Mouse (Mus musculus) lung, postnatal 14 days (tissue): ENCODE measurements at regions not wholly inside any gene's neighbourhood (a gene's known extent, or its start where the extent isn't known, plus 50 kb on each side); places are given as distances from the start of the nearest gene placed in this dataset.

Experiments
- DNase-seq: peaks from one replicate; pipeline ENCODE4 v3.0.0; 2021

GRCm38 (mm10) chr16:55435139-55435968 is 137.6 kb upstream of the Zpld1 start:
- DNase-seq = no peak

- peak; percentile 3 for DNase-seq
Observed at GRCm38 (mm10) chr16:55421569-55422342, 124.0 kb upstream of the Zpld1 start.

- no peak for DNase-seq
Observed at GRCm38 (mm10) chr16:55420876-55421568, 123.2 kb upstream of the Zpld1 start.

GRCm38 (mm10) chr16:55418871-55419270 is 121.1 kb upstream of the Zpld1 start:
- DNase-seq = no peak

GRCm38 (mm10) chr16:55400818-55401217 is 103.0 kb upstream of the Zpld1 start:
- DNase-seq = no peak

- DNase-seq = no peak
Observed at GRCm38 (mm10) chr16:55394864-55395263, 97.1 kb upstream of the Zpld1 start.

GRCm38 (mm10) chr16:55390400-55390799 is 92.6 kb upstream of the Zpld1 start:
- no peak for DNase-seq

GRCm38 (mm10) chr16:55379996-55380395 is 82.2 kb upstream of the Zpld1 start:
- no peak for DNase-seq

GRCm38 (mm10) chr16:55379189-55379588 is 81.4 kb upstream of the Zpld1 start:
- DNase-seq = no peak

- no peak for DNase-seq
Observed at GRCm38 (mm10) chr16:55378701-55379100, 80.9 kb upstream of the Zpld1 start.

GRCm38 (mm10) chr16:55375922-55376321 is 78.1 kb upstream of the Zpld1 start:
- no peak for DNase-seq

GRCm38 (mm10) chr16:55357686-55358085 is 59.9 kb upstream of the Zpld1 start:
- DNase-seq = no peak

GRCm38 (mm10) chr16:55356097-55356496 is 58.3 kb upstream of the Zpld1 start:
- DNase-seq = no peak
